Mouse (Mus musculus): Measurements from ENCODE around the gene Cdk9. TPM values are rescaled to one million over a fixed set of nuclear protein-coding genes. Genes with fewer than 3 reads are reported as not detected.

Cdk9 gene
- total RNA-seq, 2 experiments from 2014 or later, result 115 to 121 TPM

DNA sequence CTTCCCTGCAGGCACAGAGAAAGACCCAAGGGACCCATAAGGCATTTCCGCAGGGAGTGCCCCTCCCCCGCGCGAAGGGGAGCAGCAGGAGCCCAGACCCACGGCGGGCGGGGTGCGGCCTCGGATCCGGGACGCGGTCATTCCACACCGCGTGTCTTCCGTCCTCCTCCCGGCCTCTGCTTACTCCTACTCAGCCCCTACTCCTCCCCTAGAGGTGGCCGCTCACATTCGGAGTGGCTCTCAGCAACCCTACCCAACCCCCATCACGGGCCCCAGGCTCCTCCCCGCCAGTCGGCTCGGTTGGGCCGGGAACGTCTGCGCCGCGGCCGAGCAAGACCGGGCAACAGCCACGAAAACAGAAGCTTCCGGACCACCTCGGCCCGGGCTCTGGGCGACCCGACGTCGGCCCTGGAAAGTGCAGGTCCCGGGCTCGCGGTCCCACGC is 746 bp downstream of the Cdk9 start:
- DNase-seq (ENCODE audit: low spot score in 2 of 2), result peak in 1 of 2 experiments; percentile 35
- peak overlapping the region; percentile 91 for H3K4me3 ChIP-seq
- peak overlapping the region; percentile 99 for H3K27ac ChIP-seq
- no peak for TF ChIP-seq CTCF (conservative IDR thresholded peaks at IDR 0.05)

DNA sequence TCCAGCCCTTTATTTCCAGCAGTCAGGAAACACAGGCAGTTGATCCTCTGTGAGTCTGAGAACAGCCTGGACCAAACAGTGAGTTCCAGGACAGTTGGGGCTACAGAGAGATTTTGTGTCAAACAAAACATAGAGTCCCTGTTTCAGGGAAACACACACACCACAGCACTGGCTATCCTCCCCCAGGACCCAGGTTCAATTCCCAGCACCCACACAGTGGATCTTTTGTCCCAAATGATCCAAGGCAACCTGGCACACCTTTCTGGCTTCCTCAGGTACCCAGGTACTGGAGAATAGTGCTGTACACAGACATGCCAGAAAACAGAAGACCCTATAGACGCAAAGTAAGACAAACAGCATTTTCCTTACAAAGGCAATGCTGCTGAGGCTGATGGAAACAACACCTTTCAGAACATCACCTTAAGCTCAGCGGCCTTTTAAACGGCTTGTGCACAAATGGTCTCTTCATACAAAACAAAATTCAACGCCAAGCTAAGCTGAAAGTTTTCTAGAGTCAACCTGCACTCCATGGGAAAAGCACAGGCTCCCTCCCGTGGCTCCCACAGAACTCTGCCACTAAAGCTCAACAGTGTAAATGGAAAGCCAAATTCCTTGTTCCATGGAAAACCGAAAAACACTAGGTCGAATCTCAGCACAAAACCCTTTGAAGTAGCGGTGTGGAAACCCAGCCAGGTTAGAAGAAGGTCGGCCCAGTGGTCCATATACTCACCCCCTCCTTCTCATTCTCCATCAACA is 1.4 kb downstream of the Cdk9 start:
- peak overlapping the region; percentile 99; the same call in 1 of the 2 replicates for H3K27ac ChIP-seq

DNA sequence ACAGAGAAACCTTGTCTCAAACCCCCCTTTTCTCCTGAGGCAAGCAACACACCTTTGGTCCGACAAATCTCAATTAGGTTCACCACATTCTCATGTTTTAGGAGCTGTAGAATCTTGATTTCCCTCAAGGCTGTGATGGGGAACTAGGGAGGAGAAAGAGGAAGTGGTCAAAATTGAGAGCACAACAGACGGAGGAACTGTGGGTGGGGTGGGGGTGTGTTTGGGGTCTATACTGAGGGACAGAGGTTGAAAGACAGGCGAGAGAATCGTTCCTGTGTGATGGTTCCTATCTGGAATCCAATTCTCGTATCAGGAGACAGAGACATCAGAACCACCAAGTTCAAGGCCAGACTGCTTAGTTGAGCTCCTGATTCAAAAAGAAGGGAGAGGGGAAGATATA is 2.5 kb downstream of the Cdk9 start:
- no peak for DNase-seq (ENCODE audit: low spot score in 2 of 2)
- Histone ChIP-seq H3K27ac (no peak overlapping the region), H3K4me3 (no peak overlapping the region)
- no peak for TF ChIP-seq CTCF (conservative IDR thresholded peaks at IDR 0.05)

More for the DNA sequence above, 1.4 kb downstream of the Cdk9 start:
- peak; percentile 28 for TF ChIP-seq CTCF (conservative IDR thresholded peaks at IDR 0.05)
- DNase-seq (ENCODE audit: low spot score in 2 of 2), result no peak
- H3K4me3 ChIP-seq, result peak overlapping the region; percentile 91

DNA sequence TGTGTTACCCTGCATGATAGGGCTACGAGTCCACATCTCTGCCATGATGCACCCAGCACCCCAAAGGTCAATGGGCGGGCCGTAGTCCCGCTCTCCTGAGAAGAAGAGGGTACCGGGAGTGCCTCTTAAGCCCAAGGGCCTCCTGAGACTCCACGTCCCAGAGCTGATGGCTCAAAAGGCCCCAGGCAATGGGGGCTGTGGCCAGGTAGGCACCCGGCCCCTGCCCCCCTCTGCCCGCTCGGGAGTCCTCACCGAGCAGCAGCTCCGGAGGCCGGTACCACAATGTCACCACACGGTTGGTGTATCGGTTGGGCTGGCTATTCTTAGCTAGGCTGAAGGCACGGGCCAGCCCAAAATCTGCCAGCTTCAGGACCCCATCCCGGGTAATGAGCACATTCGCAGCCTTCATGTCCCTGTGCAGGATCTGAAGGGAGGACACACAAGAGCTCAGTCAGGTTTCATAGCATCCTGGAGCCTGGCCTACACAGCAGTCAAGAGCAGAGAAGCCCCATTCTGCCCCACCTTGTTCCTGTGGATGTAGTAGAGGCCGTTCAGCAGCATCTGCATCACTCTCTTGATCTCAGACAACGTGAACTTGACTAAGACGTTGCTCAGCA is 3.2 kb downstream of the Cdk9 start:
- no peak for DNase-seq (ENCODE audit: low spot score in 2 of 2)
- H3K27ac ChIP-seq, result no peak overlapping the region
- no peak for TF ChIP-seq CTCF (conservative IDR thresholded peaks at IDR 0.05)
- no peak overlapping the region for H3K4me3 ChIP-seq

DNA sequence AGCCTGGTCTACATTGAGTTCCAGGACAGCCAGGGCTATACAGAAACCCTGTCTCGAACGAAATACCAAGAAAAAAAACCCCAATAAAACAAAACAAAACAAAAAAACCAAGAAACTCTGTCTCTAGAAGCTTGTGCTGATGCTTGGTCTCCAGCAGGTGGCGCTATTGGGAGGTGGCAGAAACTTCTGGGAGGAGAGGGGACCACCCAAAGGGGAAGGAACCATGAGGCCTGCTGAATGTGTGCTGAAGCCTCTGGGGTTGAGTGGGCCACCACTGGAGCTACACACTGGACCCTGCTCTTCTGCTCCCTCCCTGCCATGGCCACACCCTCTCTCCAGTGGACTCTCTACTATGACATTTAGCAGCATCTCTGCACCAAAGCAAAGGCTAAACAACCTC is 4.2 kb downstream of the Cdk9 start:
- H3K4me3 ChIP-seq, result no peak overlapping the region
- DNase-seq (ENCODE audit: low spot score in 2 of 2), result peak in 1 of 2 experiments; percentile 56
- H3K27ac ChIP-seq, result no peak overlapping the region
- TF ChIP-seq CTCF (conservative IDR thresholded peaks at IDR 0.05), result peak; percentile 95

DNA sequence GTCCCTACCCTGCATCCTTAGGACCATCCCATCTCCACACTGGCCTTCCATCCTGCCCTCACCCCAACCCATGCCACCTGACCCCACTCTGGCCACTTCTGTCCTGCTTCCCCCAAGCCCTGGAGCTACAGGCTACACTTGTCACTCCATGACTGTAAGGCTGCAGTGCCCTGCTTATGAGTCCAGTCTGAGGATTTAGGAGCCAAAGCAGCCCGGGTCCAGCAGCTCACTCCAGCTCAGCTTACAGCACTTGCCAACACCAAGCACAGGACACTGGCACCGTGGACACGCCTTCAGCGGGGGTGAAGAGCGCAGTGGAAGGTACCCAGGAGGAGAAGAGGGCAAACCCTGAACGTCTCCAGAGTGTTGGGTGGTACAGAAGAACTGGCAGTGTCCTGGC is 5.9 kb downstream of the Cdk9 start:
- Histone ChIP-seq H3K4me3 (no peak overlapping the region), H3K27ac (no peak overlapping the region)
- TF ChIP-seq CTCF (conservative IDR thresholded peaks at IDR 0.05), result no peak
- DNase-seq (ENCODE audit: low spot score in 2 of 2), result no peak

DNA sequence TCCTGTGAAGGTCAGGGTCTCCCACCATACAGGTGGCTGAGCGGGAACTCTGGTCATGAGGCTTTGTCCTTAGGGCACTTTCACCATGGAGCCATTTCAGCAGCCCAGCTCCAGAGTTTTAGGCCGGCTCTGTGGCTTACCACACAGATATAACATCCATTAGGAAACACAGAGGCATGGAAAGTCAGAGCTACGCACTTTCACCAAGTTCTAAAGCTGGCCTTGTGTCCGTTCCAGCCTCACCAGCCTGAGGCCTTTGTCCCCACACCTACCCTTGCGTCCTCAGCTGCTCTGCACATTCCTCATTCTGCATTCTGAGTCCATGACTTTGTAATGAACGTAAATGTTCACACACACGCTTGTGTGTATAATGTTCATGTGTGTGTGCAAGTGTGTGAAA is 7.9 kb downstream of the Cdk9 start:
- no peak overlapping the region for H3K4me3 ChIP-seq
- H3K27ac ChIP-seq, result no peak overlapping the region
- TF ChIP-seq CTCF (conservative IDR thresholded peaks at IDR 0.05), result no peak
- no peak for DNase-seq (ENCODE audit: low spot score in 2 of 2)

DNA sequence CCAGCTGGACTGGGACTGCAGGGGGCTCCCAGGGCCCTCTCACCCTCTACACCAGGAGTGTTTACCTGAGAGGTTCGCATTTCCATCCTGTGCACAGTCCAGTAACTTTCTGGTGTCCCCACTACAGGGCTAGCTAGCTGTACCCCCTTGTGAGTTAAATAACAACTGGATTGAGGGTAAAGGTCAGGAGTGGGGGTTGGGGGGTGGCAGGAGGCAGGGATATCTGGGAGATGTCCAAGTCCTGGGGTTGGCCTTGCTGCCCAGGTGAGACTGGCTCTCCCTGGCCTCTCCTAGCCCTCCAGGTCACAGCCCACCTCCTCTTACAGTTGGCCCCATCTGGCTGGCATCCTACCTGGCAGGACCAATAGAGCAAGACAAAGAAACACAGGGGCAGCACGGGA is 8.9 kb downstream of the Cdk9 start, which contains the start of gene Fpgs:
Gene Fpgs, minus strand, starts transcription at position 125 of the 401 bp plus-strand sequence.
- no peak for DNase-seq (ENCODE audit: low spot score in 2 of 2)
- no peak within 1 kb of the TSS for H3K27ac ChIP-seq
- no peak for TF ChIP-seq CTCF (conservative IDR thresholded peaks at IDR 0.05)
- no peak within 1 kb of the TSS for H3K4me3 ChIP-seq

DNA sequence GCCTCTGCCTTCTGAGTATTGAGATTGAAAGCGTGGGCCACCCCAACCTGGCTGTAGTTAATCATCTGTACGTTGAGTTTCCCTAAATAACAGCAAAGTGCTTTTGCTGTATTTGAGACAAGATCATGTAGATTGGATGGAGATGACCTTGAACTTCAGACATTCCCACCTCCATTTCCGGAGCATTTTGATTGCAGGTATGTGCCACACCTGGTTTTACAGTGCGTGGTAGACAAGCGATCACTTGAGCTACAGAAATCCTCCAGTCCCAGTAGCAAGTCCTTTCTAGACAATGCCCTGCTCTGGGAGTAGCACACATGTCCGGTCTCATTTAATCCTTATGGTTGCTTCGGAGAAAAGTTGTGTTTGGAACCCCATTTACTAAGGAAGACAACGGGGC is 9.8 kb downstream of the Cdk9 start:
- DNase-seq (ENCODE audit: low spot score in 2 of 2), result no peak
- Histone ChIP-seq H3K4me3 (no peak overlapping the region), H3K27ac (no peak overlapping the region)
- TF ChIP-seq CTCF (conservative IDR thresholded peaks at IDR 0.05), result no peak

DNA sequence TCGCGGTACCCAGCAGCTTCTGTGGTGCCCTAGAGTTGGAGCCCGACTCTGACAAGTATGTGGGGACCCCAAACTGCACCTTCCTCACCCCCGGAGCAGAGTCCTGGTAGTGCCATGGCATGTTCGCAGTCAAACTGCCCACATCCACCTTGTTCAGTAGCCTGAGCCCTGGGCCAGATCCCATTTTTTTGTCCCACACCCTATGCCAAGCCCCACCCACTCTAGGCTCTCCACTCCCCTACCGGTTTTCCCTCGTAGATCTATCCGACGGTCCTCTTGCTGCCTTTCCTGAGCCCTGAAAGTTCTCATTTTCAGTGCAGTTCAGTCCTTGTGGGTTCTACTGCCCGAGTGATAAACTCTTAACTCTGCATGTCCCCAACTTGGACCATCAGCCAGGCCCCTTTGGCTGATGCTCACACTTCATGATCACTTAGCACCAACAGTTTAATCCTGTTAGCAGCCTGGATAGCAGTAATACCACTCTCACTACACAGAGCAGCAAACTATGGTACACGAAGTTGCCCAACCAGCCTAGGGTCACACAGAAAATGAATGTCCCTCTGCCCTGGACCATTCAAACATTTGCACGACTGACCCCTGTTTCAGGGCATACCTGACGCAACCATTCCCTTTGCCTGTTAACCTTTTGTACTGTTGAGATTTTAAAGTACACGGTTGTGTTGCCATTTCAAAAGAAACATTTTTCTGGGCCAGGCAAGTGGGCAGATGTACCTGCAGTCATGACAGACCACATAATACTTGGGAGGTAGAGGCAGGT is 11.7 kb downstream of the Cdk9 start:
- no peak for TF ChIP-seq CTCF (conservative IDR thresholded peaks at IDR 0.05)
- Histone ChIP-seq H3K27ac (no peak overlapping the region), H3K4me3 (no peak overlapping the region)
- no peak for DNase-seq (ENCODE audit: low spot score in 2 of 2)

DNA sequence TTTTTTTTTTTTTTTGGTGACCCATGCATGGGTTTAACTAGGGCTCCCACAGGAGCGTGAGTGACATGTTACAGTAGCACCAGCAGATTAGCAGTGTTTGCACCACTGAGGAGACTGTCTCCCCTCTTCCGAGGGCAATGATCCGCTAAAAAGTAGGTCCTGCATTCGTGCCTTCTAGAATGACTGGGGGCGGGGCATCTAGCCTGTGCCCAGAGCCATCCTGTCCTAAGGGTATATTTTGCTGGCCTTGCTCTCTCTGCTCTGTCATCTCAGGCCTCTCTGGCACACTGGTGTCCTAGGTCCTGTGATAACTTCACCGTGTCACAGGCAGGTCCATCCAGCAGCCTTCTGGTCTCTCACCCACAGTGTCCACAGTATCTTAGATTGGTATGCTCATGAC is 13.2 kb downstream of the Cdk9 start:
- DNase-seq (ENCODE audit: low spot score in 2 of 2), result no peak
- no peak overlapping the region for H3K27ac ChIP-seq
- TF ChIP-seq CTCF (conservative IDR thresholded peaks at IDR 0.05), result no peak
- H3K4me3 ChIP-seq, result no peak overlapping the region

DNA sequence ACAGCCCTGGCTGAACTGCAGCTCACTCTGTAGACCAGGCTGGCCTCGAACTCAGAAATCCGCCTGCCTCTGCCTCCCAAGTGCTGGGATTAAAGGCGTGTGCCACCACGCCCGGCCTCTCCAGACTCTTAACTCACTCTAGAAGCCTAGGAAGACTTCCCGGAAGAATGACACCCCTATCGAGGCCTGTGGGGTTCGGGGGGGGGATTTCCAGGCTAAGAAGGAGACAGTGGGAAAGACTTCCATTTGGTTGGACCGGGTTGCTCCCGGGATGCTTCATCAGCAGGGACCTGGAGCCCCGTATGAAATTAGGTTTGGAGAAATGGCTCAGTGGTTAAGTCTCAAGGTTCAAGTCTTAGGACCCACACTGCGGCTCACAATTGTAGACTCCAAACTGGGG is 18.2 kb downstream of the Cdk9 start:
- Histone ChIP-seq H3K27ac (peak overlapping the region; percentile 97), H3K4me3 (peak overlapping the region; percentile 87)
- TF ChIP-seq CTCF (conservative IDR thresholded peaks at IDR 0.05), result no peak
- DNase-seq (ENCODE audit: low spot score in 2 of 2), result no peak

DNA sequence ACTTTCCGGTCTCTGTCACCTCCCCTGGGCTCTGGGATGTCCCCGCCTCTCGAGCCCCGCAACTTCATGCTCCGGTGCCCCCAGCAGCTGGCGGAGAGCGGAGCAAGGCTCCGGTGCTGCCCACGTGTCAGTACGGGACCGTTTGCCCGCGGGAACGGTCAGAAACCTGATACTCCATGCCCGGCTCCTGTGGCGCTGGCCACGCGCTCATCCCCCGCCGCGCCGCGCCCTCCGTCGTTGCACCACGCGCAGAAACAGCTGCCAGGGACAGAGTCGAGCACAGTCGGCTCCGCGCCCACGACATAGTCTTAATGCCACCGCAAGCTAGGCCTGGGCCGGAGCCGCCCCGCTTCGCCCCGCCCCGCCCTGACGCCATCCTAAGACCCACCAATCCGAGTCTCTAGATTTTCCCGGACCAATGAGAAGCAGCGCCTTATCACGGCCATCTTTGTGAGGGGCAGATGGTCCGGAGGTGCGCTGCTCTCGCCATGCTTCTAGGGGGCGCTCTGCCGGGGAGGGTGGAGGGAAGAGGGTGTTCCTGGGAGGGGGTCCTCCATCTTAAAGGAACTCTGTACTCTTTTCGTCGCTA is 19.0 kb downstream of the Cdk9 start:
- peak; percentile 87 for TF ChIP-seq CTCF (conservative IDR thresholded peaks at IDR 0.05)

More for the DNA sequence above, 19.0 kb downstream of the Cdk9 start:
- Histone ChIP-seq H3K4me3 (peak overlapping the region; percentile 87), H3K27ac (peak overlapping the region; percentile 97)
- DNase-seq (ENCODE audit: low spot score in 2 of 2), result peak; percentile 95 to 97

All from layer of hippocampus, adult 2 months (tissue).